Mouse (Mus musculus): ENCODE measurements around the gene Hs6st1. TPM values are rescaled to one million over a fixed set of nuclear protein-coding genes. Genes with fewer than 3 reads are reported as not detected.

Gene Hs6st1
- polyA plus RNA-seq, 1 experiment from 2014 or later = 27.7 TPM

DNA sequence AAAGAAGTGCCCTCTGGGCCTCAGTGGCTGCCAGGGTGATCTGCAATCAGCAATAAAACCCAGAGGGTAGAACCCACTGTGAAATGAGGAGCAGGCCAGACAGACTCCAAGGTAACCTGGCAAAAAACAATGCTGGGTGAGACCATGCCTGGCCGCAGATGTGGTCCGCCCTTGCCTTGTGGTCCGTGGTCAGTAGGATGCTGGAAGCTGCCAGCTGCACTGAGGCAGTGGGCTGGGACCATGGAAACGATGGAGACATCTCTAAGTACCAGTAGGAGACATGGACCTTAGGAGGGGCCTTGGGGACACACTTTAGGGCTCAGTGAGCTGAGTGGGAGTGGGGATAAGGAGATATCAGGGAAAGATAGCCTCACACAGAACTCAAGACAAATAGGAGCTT lies 64.0 kb downstream of the Hs6st1 start:
- no peaks in the 10 kb centered on the region for H3K36me3 ChIP-seq (ENCODE audit: control insufficient read depth, insufficient read depth, low read length)
- no peak overlapping the region for H3K4me2 ChIP-seq (ENCODE audit: low read depth)
- H3K9ac ChIP-seq (ENCODE audit: low read length) = no peak overlapping the region
- no peak overlapping the region for H3K4me3 ChIP-seq (ENCODE audit: low read depth, low read length)
- no peak for DNase-seq (ENCODE audit: low spot score)
- H3K27me3 ChIP-seq (ENCODE audit: control insufficient read depth, insufficient read depth, low read length) = no peaks in the 10 kb centered on the region
- no peaks in the 10 kb centered on the region for H3K9me3 ChIP-seq (ENCODE audit: control insufficient read depth, low read length)
- 75% methylated on average over 4 of the region's 4 CpGs for WGBS
- no peak overlapping the region for H3K27ac ChIP-seq (ENCODE audit: low read depth, low read length)
- H3K4me1 ChIP-seq (ENCODE audit: control insufficient read depth, insufficient read depth, low read length) = no peaks in the 10 kb centered on the region
- no peak for ATAC-seq (ENCODE audit: insufficient read depth, low FRiP score, low TSS enrichment)

DNA sequence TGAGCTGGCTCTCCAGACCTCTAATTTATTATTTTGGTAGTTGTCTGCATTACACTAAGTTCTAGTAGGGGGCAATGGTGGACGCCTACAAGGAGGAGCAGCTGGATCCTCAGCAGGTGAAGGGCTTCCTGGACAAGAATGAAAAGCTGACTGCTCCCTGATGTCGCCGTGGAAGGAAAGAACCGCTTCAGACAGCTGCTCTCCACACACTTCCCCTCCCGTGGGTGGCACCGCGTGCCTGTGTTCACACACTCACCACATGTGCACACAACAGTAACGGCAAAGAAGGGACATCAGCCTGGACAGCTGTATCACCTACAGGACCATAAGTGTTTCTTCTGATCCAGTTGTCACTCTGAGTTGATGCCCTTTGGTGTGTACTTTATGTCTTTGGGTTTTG lies 64.8 kb downstream of the Hs6st1 start:
- Histone ChIP-seq H3K27me3 (ENCODE audit: control insufficient read depth, insufficient read depth, low read length) (no peaks in the 10 kb centered on the region), H3K4me1 (ENCODE audit: control insufficient read depth, insufficient read depth, low read length) (no peaks in the 10 kb centered on the region), H3K36me3 (ENCODE audit: control insufficient read depth, insufficient read depth, low read length) (no peaks in the 10 kb centered on the region), H3K9ac (ENCODE audit: low read length) (no peak overlapping the region), H3K4me2 (ENCODE audit: low read depth) (no peak overlapping the region), H3K27ac (ENCODE audit: low read depth, low read length) (no peak overlapping the region), H3K4me3 (ENCODE audit: low read depth, low read length) (no peak overlapping the region), H3K9me3 (ENCODE audit: control insufficient read depth, low read length) (no peaks in the 10 kb centered on the region)
- no peak for ATAC-seq (ENCODE audit: insufficient read depth, low FRiP score, low TSS enrichment)
- no peak for DNase-seq (ENCODE audit: low spot score)
- WGBS = 74% methylated on average over 8 of the region's 8 CpGs

- Histone ChIP-seq H3K4me3 (ENCODE audit: low read depth, low read length) (no peak overlapping the region), H3K9me3 (ENCODE audit: control insufficient read depth, low read length) (no peaks in the 10 kb centered on the region), H3K9ac (ENCODE audit: low read length) (no peak overlapping the region), H3K27me3 (ENCODE audit: control insufficient read depth, insufficient read depth, low read length) (no peaks in the 10 kb centered on the region), H3K36me3 (ENCODE audit: control insufficient read depth, insufficient read depth, low read length) (no peaks in the 10 kb centered on the region), H3K27ac (ENCODE audit: low read depth, low read length) (no peak overlapping the region), H3K4me2 (ENCODE audit: low read depth) (no peak overlapping the region), H3K4me1 (ENCODE audit: control insufficient read depth, insufficient read depth, low read length) (no peaks in the 10 kb centered on the region)
- DNase-seq (ENCODE audit: low spot score) = no peak
- ATAC-seq (ENCODE audit: insufficient read depth, low FRiP score, low TSS enrichment) = no peak
- 90% methylated on average over 3 of the region's 3 CpGs for WGBS
Measured at GRCm38 (mm10) chr1:36133647-36134046, 65.4 kb downstream of the Hs6st1 start.

GRCm38 (mm10) chr1:36134584-36134983 lies 66.4 kb downstream of the Hs6st1 start:
- 0 out of 2 replicates have a peak, but pooled peaks have one; percentile 50 for ATAC-seq (ENCODE audit: insufficient read depth, low FRiP score, low TSS enrichment)
- no peaks in the 10 kb centered on the region for H3K36me3 ChIP-seq (ENCODE audit: control insufficient read depth, insufficient read depth, low read length)
- H3K4me3 ChIP-seq (ENCODE audit: low read depth, low read length) = no peak overlapping the region
- no peaks in the 10 kb centered on the region for H3K4me1 ChIP-seq (ENCODE audit: control insufficient read depth, insufficient read depth, low read length)
- H3K4me2 ChIP-seq (ENCODE audit: low read depth) = no peak overlapping the region
- peak; percentile 73 for DNase-seq (ENCODE audit: low spot score)
- 0% methylated on average over 3 of the region's 3 CpGs for WGBS
- no peak overlapping the region for H3K9ac ChIP-seq (ENCODE audit: low read length)
- no peaks in the 10 kb centered on the region for H3K9me3 ChIP-seq (ENCODE audit: control insufficient read depth, low read length)
- no peak overlapping the region for H3K27ac ChIP-seq (ENCODE audit: low read depth, low read length)
- no peaks in the 10 kb centered on the region for H3K27me3 ChIP-seq (ENCODE audit: control insufficient read depth, insufficient read depth, low read length)

GRCm38 (mm10) chr1:36140311-36140710 lies 72.1 kb downstream of the Hs6st1 start:
- 94% methylated on average over 15 of the region's 15 CpGs for WGBS
- Histone ChIP-seq H3K4me1 (ENCODE audit: control insufficient read depth, insufficient read depth, low read length) (no peaks in the 10 kb centered on the region), H3K9ac (ENCODE audit: low read length) (no peak overlapping the region), H3K27me3 (ENCODE audit: control insufficient read depth, insufficient read depth, low read length) (no peaks in the 10 kb centered on the region), H3K4me2 (ENCODE audit: low read depth) (no peak overlapping the region), H3K9me3 (ENCODE audit: control insufficient read depth, low read length) (no peaks in the 10 kb centered on the region), H3K4me3 (ENCODE audit: low read depth, low read length) (no peak overlapping the region), H3K36me3 (ENCODE audit: control insufficient read depth, insufficient read depth, low read length) (peaks cover 6% of the 10 kb centered on the region), H3K27ac (ENCODE audit: low read depth, low read length) (no peak overlapping the region)
- no peak for ATAC-seq (ENCODE audit: insufficient read depth, low FRiP score, low TSS enrichment)
- no peak for DNase-seq (ENCODE audit: low spot score)

DNA sequence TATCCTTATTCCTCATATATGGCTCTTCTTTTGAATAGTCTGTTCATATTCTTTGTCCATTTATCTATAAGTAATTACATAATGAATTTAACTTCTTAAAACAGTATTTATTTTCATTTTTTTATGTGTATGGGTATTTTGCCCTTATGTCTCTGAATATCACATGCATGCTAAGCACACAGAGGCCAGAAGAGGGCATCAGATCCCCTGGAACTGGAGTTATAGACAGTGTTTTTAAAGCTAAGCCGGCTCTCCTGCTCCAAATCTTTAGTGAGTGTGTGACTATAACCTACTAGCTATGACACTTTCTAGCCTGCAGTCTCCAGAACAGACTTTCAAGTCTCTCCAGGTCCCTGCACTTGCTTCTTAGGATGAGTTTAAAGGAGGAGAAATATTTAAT lies 76.8 kb downstream of the Hs6st1 start:
- no peak overlapping the region for H3K27ac ChIP-seq (ENCODE audit: low read depth, low read length)
- H3K9me3 ChIP-seq (ENCODE audit: control insufficient read depth, low read length) = no peaks in the 10 kb centered on the region
- no peaks in the 10 kb centered on the region for H3K4me1 ChIP-seq (ENCODE audit: control insufficient read depth, insufficient read depth, low read length)
- H3K4me2 ChIP-seq (ENCODE audit: low read depth) = no peak overlapping the region
- H3K36me3 ChIP-seq (ENCODE audit: control insufficient read depth, insufficient read depth, low read length) = peaks cover 11% of the 10 kb centered on the region
- ATAC-seq (ENCODE audit: insufficient read depth, low FRiP score, low TSS enrichment) = no peak
- WGBS = 52% methylated on average over 1 of the region's 1 CpGs
- no peaks in the 10 kb centered on the region for H3K27me3 ChIP-seq (ENCODE audit: control insufficient read depth, insufficient read depth, low read length)
- no peak overlapping the region for H3K9ac ChIP-seq (ENCODE audit: low read length)
- H3K4me3 ChIP-seq (ENCODE audit: low read depth, low read length) = no peak overlapping the region
- DNase-seq (ENCODE audit: low spot score) = peak; percentile 26

DNA sequence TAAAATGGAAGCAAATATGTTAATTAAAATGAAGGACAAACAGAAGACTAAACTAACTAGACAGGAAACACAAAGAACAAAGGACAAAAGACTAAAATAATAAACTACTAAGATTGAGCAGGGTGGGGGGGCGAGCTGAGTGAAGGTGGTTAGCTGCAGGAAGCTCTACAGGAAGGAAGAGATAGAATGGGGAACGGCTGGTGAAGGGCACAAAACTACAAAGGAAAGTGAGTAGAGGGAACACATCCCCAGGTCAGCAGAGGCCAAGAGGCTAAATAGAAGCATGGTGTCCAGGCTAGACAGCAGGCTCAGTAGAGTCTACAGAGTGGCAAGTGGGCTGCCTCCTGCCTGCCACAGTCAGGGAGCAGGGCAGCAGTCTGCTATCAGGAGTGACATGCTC lies 80.6 kb downstream of the Hs6st1 start:
- no peaks in the 10 kb centered on the region for H3K4me1 ChIP-seq (ENCODE audit: control insufficient read depth, insufficient read depth, low read length)
- no peak overlapping the region for H3K27ac ChIP-seq (ENCODE audit: low read depth, low read length)
- 72% methylated on average over 2 of the region's 2 CpGs for WGBS
- H3K9ac ChIP-seq (ENCODE audit: low read length) = no peak overlapping the region
- ATAC-seq (ENCODE audit: insufficient read depth, low FRiP score, low TSS enrichment) = no peak
- H3K36me3 ChIP-seq (ENCODE audit: control insufficient read depth, insufficient read depth, low read length) = peaks cover 7% of the 10 kb centered on the region
- no peaks in the 10 kb centered on the region for H3K27me3 ChIP-seq (ENCODE audit: control insufficient read depth, insufficient read depth, low read length)
- no peak overlapping the region for H3K4me3 ChIP-seq (ENCODE audit: low read depth, low read length)
- DNase-seq (ENCODE audit: low spot score) = no peak
- H3K4me2 ChIP-seq (ENCODE audit: low read depth) = no peak overlapping the region
- H3K9me3 ChIP-seq (ENCODE audit: control insufficient read depth, low read length) = no peaks in the 10 kb centered on the region

GRCm38 (mm10) chr1:36149411-36149810 lies 81.2 kb downstream of the Hs6st1 start:
- WGBS = 76% methylated on average over 1 of the region's 1 CpGs
- peaks cover 6% of the 10 kb centered on the region for H3K36me3 ChIP-seq (ENCODE audit: control insufficient read depth, insufficient read depth, low read length)
- no peak for ATAC-seq (ENCODE audit: insufficient read depth, low FRiP score, low TSS enrichment)

More at GRCm38 (mm10) chr1:36149411-36149810, 81.2 kb downstream of the Hs6st1 start:
- Histone ChIP-seq H3K27ac (ENCODE audit: low read depth, low read length) (no peak overlapping the region), H3K4me1 (ENCODE audit: control insufficient read depth, insufficient read depth, low read length) (no peaks in the 10 kb centered on the region), H3K27me3 (ENCODE audit: control insufficient read depth, insufficient read depth, low read length) (no peaks in the 10 kb centered on the region), H3K4me2 (ENCODE audit: low read depth) (no peak overlapping the region), H3K9me3 (ENCODE audit: control insufficient read depth, low read length) (no peaks in the 10 kb centered on the region), H3K9ac (ENCODE audit: low read length) (no peak overlapping the region), H3K4me3 (ENCODE audit: low read depth, low read length) (no peak overlapping the region)
- no peak for DNase-seq (ENCODE audit: low spot score)

Data from neural tube, embryonic 11.5 days (tissue).